Mouse (Mus musculus): ENCODE data around the gene Dera. TPM values are rescaled to one million over a fixed set of nuclear protein-coding genes. Genes with fewer than 3 reads are reported as not detected.

Dera gene
- polyA plus RNA-seq, 1 experiment, result 27.7 TPM

- Histone ChIP-seq H3K4me3 (ENCODE audit: control insufficient read depth, insufficient read depth, low read length) (no peak overlapping the region), H3K27me3 (ENCODE audit: control insufficient read depth, insufficient read depth, low read length) (no peaks in the 10 kb centered on the region), H3K4me1 (replicated peaks; ENCODE audit: control insufficient read depth, insufficient read depth, low read length) (no peaks in the 10 kb centered on the region), H3K27ac (ENCODE audit: control insufficient read depth, insufficient read depth, low read length) (no peak overlapping the region), H3K36me3 (ENCODE audit: control insufficient read depth, insufficient read depth, low read length) (peaks cover 7% of the 10 kb centered on the region; the same call in 1 of the 2 replicates)
- 95% methylated on average over 12 of the region's 12 CpGs for WGBS
- DNase-seq, result no peak
- TF ChIP-seq POLR2A (IDR thresholded peaks at IDR 0.05; ENCODE audit: control insufficient read depth, extremely low read depth, insufficient read depth, low read length, poor library complexity), result no peak
- no peak for TF ChIP-seq CTCF (IDR thresholded peaks at IDR 0.05; ENCODE audit: borderline replicate concordance, control insufficient read depth, extremely low read depth, insufficient read depth, low read length, poor library complexity)
Measured at GRCm38 (mm10) chr6:137829056-137829776, 74.9 kb downstream of the Dera start.

GRCm38 (mm10) chr6:137836799-137837198 is 82.5 kb downstream of the Dera start:
- no peak for DNase-seq
- Histone ChIP-seq H3K4me1 (replicated peaks; ENCODE audit: control insufficient read depth, insufficient read depth, low read length) (no peaks in the 10 kb centered on the region), H3K4me3 (ENCODE audit: control insufficient read depth, insufficient read depth, low read length) (no peak overlapping the region), H3K36me3 (ENCODE audit: control insufficient read depth, insufficient read depth, low read length) (no peaks in the 10 kb centered on the region), H3K27me3 (ENCODE audit: control insufficient read depth, insufficient read depth, low read length) (no peaks in the 10 kb centered on the region), H3K27ac (ENCODE audit: control insufficient read depth, insufficient read depth, low read length) (no peak overlapping the region)
- TF ChIP-seq CTCF (IDR thresholded peaks at IDR 0.05; ENCODE audit: borderline replicate concordance, control insufficient read depth, extremely low read depth, insufficient read depth, low read length, poor library complexity), result no peak
- no peak for TF ChIP-seq POLR2A (IDR thresholded peaks at IDR 0.05; ENCODE audit: control insufficient read depth, extremely low read depth, insufficient read depth, low read length, poor library complexity)
- 98% methylated on average over 13 of the region's 13 CpGs for WGBS

GRCm38 (mm10) chr6:137843337-137843736 is 89.0 kb downstream of the Dera start:
- WGBS, result 90% methylated on average over 3 of the region's 3 CpGs
- Histone ChIP-seq H3K4me1 (replicated peaks; ENCODE audit: control insufficient read depth, insufficient read depth, low read length) (no peaks in the 10 kb centered on the region), H3K27me3 (ENCODE audit: control insufficient read depth, insufficient read depth, low read length) (no peaks in the 10 kb centered on the region), H3K27ac (ENCODE audit: control insufficient read depth, insufficient read depth, low read length) (no peak overlapping the region), H3K36me3 (ENCODE audit: control insufficient read depth, insufficient read depth, low read length) (no peaks in the 10 kb centered on the region), H3K4me3 (ENCODE audit: control insufficient read depth, insufficient read depth, low read length) (no peak overlapping the region)
- no peak for TF ChIP-seq CTCF (IDR thresholded peaks at IDR 0.05; ENCODE audit: borderline replicate concordance, control insufficient read depth, extremely low read depth, insufficient read depth, low read length, poor library complexity)
- DNase-seq, result no peak

- no peak for DNase-seq
- TF ChIP-seq CTCF (IDR thresholded peaks at IDR 0.05; ENCODE audit: borderline replicate concordance, control insufficient read depth, extremely low read depth, insufficient read depth, low read length, poor library complexity) (no peak), POLR2A (IDR thresholded peaks at IDR 0.05; ENCODE audit: control insufficient read depth, extremely low read depth, insufficient read depth, low read length, poor library complexity) (no peak)
- Histone ChIP-seq H3K27ac (ENCODE audit: control insufficient read depth, insufficient read depth, low read length) (no peak overlapping the region), H3K4me3 (ENCODE audit: control insufficient read depth, insufficient read depth, low read length) (no peak overlapping the region), H3K27me3 (ENCODE audit: control insufficient read depth, insufficient read depth, low read length) (no peaks in the 10 kb centered on the region), H3K36me3 (ENCODE audit: control insufficient read depth, insufficient read depth, low read length) (no peaks in the 10 kb centered on the region), H3K4me1 (replicated peaks; ENCODE audit: control insufficient read depth, insufficient read depth, low read length) (no peaks in the 10 kb centered on the region)
- WGBS, result 98% methylated on average over 10 of the region's 10 CpGs
Measured at GRCm38 (mm10) chr6:137857198-137858194, 103.2 kb downstream of the Dera start.

GRCm38 (mm10) chr6:137869903-137870580 is 115.7 kb downstream of the Dera start:
- Histone ChIP-seq H3K27ac (ENCODE audit: control insufficient read depth, insufficient read depth, low read length) (no peak overlapping the region), H3K27me3 (ENCODE audit: control insufficient read depth, insufficient read depth, low read length) (no peaks in the 10 kb centered on the region), H3K4me3 (ENCODE audit: control insufficient read depth, insufficient read depth, low read length) (no peak overlapping the region), H3K4me1 (replicated peaks; ENCODE audit: control insufficient read depth, insufficient read depth, low read length) (no peaks in the 10 kb centered on the region), H3K36me3 (ENCODE audit: control insufficient read depth, insufficient read depth, low read length) (no peaks in the 10 kb centered on the region)
- no peak for DNase-seq
- WGBS, result 92% methylated on average over 7 of the region's 7 CpGs
- TF ChIP-seq POLR2A (IDR thresholded peaks at IDR 0.05; ENCODE audit: control insufficient read depth, extremely low read depth, insufficient read depth, low read length, poor library complexity) (no peak), CTCF (IDR thresholded peaks at IDR 0.05; ENCODE audit: borderline replicate concordance, control insufficient read depth, extremely low read depth, insufficient read depth, low read length, poor library complexity) (no peak)

GRCm38 (mm10) chr6:137870667-137871066 is 116.3 kb downstream of the Dera start:
- H3K27me3 ChIP-seq (ENCODE audit: control insufficient read depth, insufficient read depth, low read length), result no peaks in the 10 kb centered on the region
- no peak overlapping the region for H3K4me3 ChIP-seq (ENCODE audit: control insufficient read depth, insufficient read depth, low read length)
- no peaks in the 10 kb centered on the region for H3K4me1 ChIP-seq (replicated peaks; ENCODE audit: control insufficient read depth, insufficient read depth, low read length)
- no peaks in the 10 kb centered on the region for H3K36me3 ChIP-seq (ENCODE audit: control insufficient read depth, insufficient read depth, low read length)
- H3K27ac ChIP-seq (ENCODE audit: control insufficient read depth, insufficient read depth, low read length), result no peak overlapping the region
- TF ChIP-seq CTCF (IDR thresholded peaks at IDR 0.05; ENCODE audit: borderline replicate concordance, control insufficient read depth, extremely low read depth, insufficient read depth, low read length, poor library complexity) (no peak), POLR2A (IDR thresholded peaks at IDR 0.05; ENCODE audit: control insufficient read depth, extremely low read depth, insufficient read depth, low read length, poor library complexity) (no peak)
- 88% methylated on average over 6 of the region's 6 CpGs for WGBS
- DNase-seq, result no peak

All from thymus, adult 2 months (tissue).